Mouse (Mus musculus): ENCODE results near the gene Bmp3.

- TF ChIP-seq POLR2A (IDR thresholded peaks at IDR 0.05; ENCODE audit: borderline replicate concordance, control insufficient read depth, low read depth, low read length), result no peak
- no peak for TF ChIP-seq CTCF (IDR thresholded peaks at IDR 0.05; ENCODE audit: control insufficient read depth, insufficient read depth, low read length)
Measured at GRCm38 (mm10) chr5:98921608-98922007, 67.4 kb downstream of the Bmp3 start.

Measured in bone marrow, adult 2 months (tissue).